Mouse (Mus musculus): ENCODE data around the gene Cuta.
"Not testable (repeated sequence)": the region's sequence is repeated elsewhere in the genome, so short reads cannot be mapped to it uniquely, and the experiment has no call there.

Cuta gene

GRCm38 (mm10) chr17:26939178-26939972, at the start of gene Cuta:
Cuta (minus strand) TSS chr17:26939569.
- peak; percentile 96 for DNase-seq (ENCODE audit: extremely low spot score, low read depth, low spot score)

- DNase-seq (ENCODE audit: extremely low spot score, low read depth, low spot score): no peak
These were observed 46.3 kb upstream of the Cuta start for GRCm38 (mm10) chr17:26985503-26986179.

GRCm38 (mm10) chr17:26983382-26983781, 44.0 kb upstream of the Cuta start:
- no peak for DNase-seq (ENCODE audit: extremely low spot score, low read depth, low spot score)

GRCm38 (mm10) chr17:26981050-26981449, 41.7 kb upstream of the Cuta start:
- DNase-seq (ENCODE audit: extremely low spot score, low read depth, low spot score): no peak

- no peak for DNase-seq (ENCODE audit: extremely low spot score, low read depth, low spot score)
These were observed 40.1 kb upstream of the Cuta start for GRCm38 (mm10) chr17:26979426-26979825.

- not testable (repeated sequence) for DNase-seq (ENCODE audit: extremely low spot score, low read depth, low spot score)
These were observed 38.0 kb upstream of the Cuta start for GRCm38 (mm10) chr17:26977354-26977753.

- DNase-seq (ENCODE audit: extremely low spot score, low read depth, low spot score): no peak
These were observed 36.0 kb upstream of the Cuta start for GRCm38 (mm10) chr17:26975415-26975814.

DNA sequence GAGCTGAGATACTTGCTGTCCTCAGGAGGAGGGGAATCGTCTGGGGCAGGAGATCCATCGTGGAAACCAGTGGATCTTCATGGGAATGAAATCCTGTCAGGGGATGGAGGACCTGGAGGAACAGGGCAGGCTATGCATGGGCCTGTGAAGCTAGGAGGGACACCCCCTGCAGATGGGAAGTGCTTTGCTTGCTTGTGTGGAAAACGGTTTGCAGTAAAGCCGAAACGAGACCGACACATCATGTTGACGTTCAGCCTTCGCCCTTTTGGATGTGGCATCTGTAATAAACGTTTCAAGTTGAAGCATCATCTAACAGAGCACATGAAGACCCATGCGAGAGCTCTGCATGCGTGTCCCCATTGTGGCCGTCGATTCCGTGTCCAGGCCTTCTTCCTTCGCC, 35.2 kb upstream of the Cuta start:
- no peak for DNase-seq (ENCODE audit: extremely low spot score, low read depth, low spot score)

- peak; percentile 78 for DNase-seq (ENCODE audit: extremely low spot score, low read depth, low spot score)
These were observed 33.6 kb upstream of the Cuta start, which contains the start of gene Zbtb9 for GRCm38 (mm10) chr17:26972703-26973574. Zbtb9 (plus strand) TSS chr17:26973167.

DNA sequence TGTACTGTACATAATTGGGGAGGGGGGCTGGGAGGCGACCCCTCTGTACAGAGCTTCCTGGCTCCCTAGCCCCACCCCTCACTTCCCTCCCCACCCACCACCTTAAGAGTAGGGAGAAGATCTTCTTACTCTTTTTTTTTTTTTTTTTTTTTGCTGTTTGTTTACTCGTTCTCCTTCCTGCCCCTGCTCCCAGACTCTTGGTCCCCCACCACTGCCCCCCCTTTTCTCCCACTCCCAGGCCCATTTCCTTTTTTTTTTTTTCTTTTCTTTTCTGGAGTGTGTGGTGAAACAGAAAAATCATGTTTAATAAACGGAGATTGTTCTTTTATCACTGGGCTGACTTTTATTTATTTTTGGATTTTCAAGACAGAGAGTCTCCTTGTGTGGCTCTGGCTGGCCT, 32.7 kb upstream of the Cuta start:
- DNase-seq (ENCODE audit: extremely low spot score, low read depth, low spot score): no peak

GRCm38 (mm10) chr17:26971247-26971905, 32.0 kb upstream of the Cuta start:
- DNase-seq (ENCODE audit: extremely low spot score, low read depth, low spot score): no peak

- DNase-seq (ENCODE audit: extremely low spot score, low read depth, low spot score): no peak
These were observed 30.9 kb upstream of the Cuta start for GRCm38 (mm10) chr17:26970221-26970620.

DNA sequence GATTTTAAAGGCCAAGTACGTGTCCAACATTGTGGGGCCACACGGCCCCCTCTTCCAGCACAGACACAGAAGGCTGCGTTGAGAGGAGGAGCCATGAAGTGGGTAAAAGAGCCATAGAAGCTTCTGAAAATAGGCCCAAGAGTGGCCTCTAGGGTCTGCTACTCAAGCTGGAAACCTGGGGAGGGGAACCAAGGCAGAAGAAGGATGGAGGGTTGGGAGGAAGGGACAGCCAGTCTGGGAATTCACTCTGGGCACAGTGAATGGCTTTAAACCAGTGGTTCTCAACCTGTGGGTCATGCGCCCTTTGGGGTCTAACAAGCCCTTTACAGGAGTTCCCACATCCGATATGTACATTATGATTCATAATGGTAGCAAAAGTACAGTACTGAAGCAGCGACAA, 29.9 kb upstream of the Cuta start:
- DNase-seq (ENCODE audit: extremely low spot score, low read depth, low spot score): no peak

GRCm38 (mm10) chr17:26968200-26968611, 28.8 kb upstream of the Cuta start:
- no peak for DNase-seq (ENCODE audit: extremely low spot score, low read depth, low spot score)

DNA sequence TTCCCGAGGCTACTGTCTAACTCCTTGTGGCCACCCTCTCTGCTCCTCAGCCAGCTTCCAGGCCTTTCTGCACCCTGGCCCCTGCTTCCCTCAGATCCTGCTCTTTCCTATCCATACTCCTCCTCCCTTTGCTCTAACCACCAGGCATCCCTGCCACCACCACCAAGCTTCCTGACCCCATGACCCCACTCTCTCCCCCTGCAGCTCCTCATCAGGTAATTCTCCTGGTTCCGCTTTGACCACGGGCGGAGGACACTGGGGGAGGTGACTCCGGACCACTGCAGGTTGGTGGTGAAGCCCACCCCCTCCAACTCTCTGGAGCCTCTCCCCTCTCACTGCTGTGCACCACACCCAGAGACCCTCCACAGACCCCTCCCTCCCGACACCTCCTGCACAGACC, 28.1 kb upstream of the Cuta start:
- DNase-seq (ENCODE audit: extremely low spot score, low read depth, low spot score): no peak

GRCm38 (mm10) chr17:26966993-26967392, 27.6 kb upstream of the Cuta start:
- DNase-seq (ENCODE audit: extremely low spot score, low read depth, low spot score): no peak

DNA sequence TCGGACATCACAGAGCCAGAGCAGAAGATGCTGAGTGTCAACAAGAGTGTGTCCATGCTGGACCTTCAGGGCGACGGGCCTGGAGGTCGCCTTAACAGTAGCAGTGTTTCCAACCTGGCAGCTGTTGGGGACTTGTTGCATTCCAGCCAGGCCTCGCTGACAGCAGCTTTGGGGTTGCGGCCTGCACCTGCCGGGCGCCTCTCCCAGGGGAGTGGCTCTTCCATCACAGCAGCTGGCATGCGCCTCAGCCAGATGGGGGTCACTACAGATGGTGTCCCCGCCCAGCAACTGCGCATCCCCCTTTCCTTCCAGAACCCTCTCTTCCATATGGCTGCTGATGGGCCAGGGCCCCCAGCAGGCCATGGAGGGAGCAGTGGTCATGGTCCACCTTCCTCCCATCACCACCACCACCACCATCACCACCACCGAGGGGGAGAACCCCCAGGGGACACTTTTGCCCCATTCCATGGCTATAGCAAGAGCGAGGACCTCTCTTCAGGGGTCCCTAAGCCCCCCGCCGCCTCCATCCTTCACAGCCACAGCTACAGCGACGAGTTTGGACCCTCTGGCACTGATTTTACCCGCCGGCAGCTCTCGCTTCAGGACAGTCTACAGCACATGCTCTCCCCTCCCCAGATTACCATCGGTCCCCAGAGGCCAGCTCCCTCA, 22.3 kb upstream of the Cuta start:
- no peak for DNase-seq (ENCODE audit: extremely low spot score, low read depth, low spot score)

DNA sequence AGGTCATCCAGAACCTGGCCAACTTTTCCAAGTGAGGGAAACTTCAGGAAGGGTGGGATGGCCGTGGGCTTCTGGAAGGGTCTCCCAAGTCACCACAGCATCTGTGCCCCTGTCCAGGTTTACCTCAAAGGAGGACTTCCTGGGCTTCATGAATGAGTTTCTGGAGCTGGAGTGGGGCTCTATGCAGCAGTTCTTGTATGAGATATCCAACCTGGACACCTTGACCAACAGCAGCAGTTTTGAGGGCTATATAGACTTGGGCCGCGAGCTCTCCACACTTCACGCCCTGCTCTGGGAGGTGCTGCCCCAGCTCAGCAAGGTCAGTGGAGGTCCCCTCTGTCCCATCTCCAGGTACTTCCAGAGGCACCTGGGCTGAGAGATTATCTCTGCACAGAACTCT, 20.4 kb upstream of the Cuta start:
- DNase-seq (ENCODE audit: extremely low spot score, low read depth, low spot score): no peak

DNA sequence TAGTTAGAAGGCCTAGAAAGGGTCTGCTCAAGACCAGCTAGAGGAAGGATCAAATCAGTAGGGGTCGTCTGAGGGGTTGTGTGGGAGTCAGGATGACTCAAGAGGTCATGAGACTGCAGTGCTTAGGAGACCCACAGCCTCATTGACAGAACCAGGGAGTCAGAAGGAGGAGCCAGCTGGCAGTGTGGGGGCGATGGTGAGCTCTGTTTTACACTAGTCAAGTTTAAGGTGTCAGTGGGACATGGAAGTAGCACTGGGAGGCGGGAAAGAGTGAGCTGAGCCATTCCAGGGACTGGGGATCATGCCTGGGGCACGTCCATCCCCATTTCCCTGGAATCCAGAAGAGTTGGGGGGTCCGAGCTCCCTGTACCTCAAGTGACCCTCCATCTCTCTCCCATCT, 19.5 kb upstream of the Cuta start:
- no peak for DNase-seq (ENCODE audit: extremely low spot score, low read depth, low spot score)

- DNase-seq (ENCODE audit: extremely low spot score, low read depth, low spot score): no peak
These were observed 18.5 kb upstream of the Cuta start for GRCm38 (mm10) chr17:26957872-26958271.

Data from hindlimb bud, embryonic 11.5 days (tissue).